Mouse (Mus musculus): ENCODE measurements around the gene Pam.

The Pam gene

GRCm38 (mm10) chr1:98079640-98080039 is 15.8 kb downstream of the Pam start:
- DNase-seq = no peak

- DNase-seq = no peak
Observed at GRCm38 (mm10) chr1:98078735-98079134, 16.7 kb downstream of the Pam start.

GRCm38 (mm10) chr1:98073826-98074225 is 21.6 kb downstream of the Pam start:
- no peak for DNase-seq

- no peak for DNase-seq
Observed at GRCm38 (mm10) chr1:98073127-98073526, 22.3 kb downstream of the Pam start.

- DNase-seq = no peak
Observed at GRCm38 (mm10) chr1:98072045-98072444, 23.4 kb downstream of the Pam start.

GRCm38 (mm10) chr1:98071436-98071835 is 24.0 kb downstream of the Pam start:
- no peak for DNase-seq

- no peak for DNase-seq
Observed at GRCm38 (mm10) chr1:98070743-98071325, 24.6 kb downstream of the Pam start.

GRCm38 (mm10) chr1:98068177-98068576 is 27.3 kb downstream of the Pam start:
- DNase-seq = no peak

GRCm38 (mm10) chr1:98062074-98062473 is 33.4 kb downstream of the Pam start:
- DNase-seq = no peak

- DNase-seq = no peak
Observed at GRCm38 (mm10) chr1:98059401-98059800, 36.0 kb downstream of the Pam start.

- DNase-seq = no peak
Observed at GRCm38 (mm10) chr1:98056996-98057945, 38.2 kb downstream of the Pam start.

- no peak for DNase-seq
Observed at GRCm38 (mm10) chr1:98056277-98056676, 39.2 kb downstream of the Pam start.

GRCm38 (mm10) chr1:98055591-98055990 is 39.9 kb downstream of the Pam start:
- DNase-seq = no peak

- DNase-seq = no peak
Observed at GRCm38 (mm10) chr1:98053994-98054393, 41.5 kb downstream of the Pam start.

- DNase-seq = no peak
Observed at GRCm38 (mm10) chr1:98053447-98053846, 42.0 kb downstream of the Pam start.

- DNase-seq = no peak
Observed at GRCm38 (mm10) chr1:98052775-98053174, 42.7 kb downstream of the Pam start.

GRCm38 (mm10) chr1:98051039-98051438 is 44.4 kb downstream of the Pam start:
- DNase-seq = no peak

- DNase-seq = no peak
Observed at GRCm38 (mm10) chr1:98049756-98050155, 45.7 kb downstream of the Pam start.

- DNase-seq = no peak
Observed at GRCm38 (mm10) chr1:98048218-98048801, 47.1 kb downstream of the Pam start.

GRCm38 (mm10) chr1:98047284-98048217 is 47.9 kb downstream of the Pam start:
- no peak for DNase-seq

GRCm38 (mm10) chr1:98042425-98042824 is 53.0 kb downstream of the Pam start:
- DNase-seq = no peak

- no peak for DNase-seq
Observed at GRCm38 (mm10) chr1:98038252-98038651, 57.2 kb downstream of the Pam start.

GRCm38 (mm10) chr1:98035736-98036135 is 59.7 kb downstream of the Pam start:
- no peak for DNase-seq
